Mouse (Mus musculus): ENCODE data around the gene Def6. TPM values are rescaled to one million over a fixed set of nuclear protein-coding genes. Genes with fewer than 3 reads are reported as not detected.

Gene Def6
- total and polyA plus RNA-seq, 3 experiments = 121 to 154 TPM; not detected in 1

GRCm38 (mm10) chr17:28188313-28188712 is 19.3 kb upstream of the Def6 start:
- no peak overlapping the region for H3K9ac ChIP-seq (ENCODE audit: control insufficient read depth, low read depth, low read length, poor library complexity, severe bottlenecking)
- no peaks in the 10 kb centered on the region; a peak in 1 of 4 replicates for H3K4me1 ChIP-seq (ENCODE audit: control insufficient read depth in 1 of 2, insufficient read depth in 2 of 2, low read length in 2 of 2)
- TF ChIP-seq CTCF (IDR thresholded peaks at IDR 0.05 in 2 of 3, conservative IDR thresholded peaks at IDR 0.05 in 1 of 3; ENCODE audit: control insufficient read depth in 1 of 3, insufficient read depth in 1 of 3, low read depth in 2 of 3, low read length in 3 of 3, poor library complexity in 1 of 3, severe bottlenecking in 1 of 3) (no peak), KAT2A (conservative IDR thresholded peaks at IDR 0.05; ENCODE audit: low read depth, low read length) (no peak), CHD1 (IDR thresholded peaks at IDR 0.05; ENCODE audit: low read depth, low read length) (no peak)
- DNase-seq (ENCODE audit: low read depth, low spot score) = no peak
- H3K36me3 ChIP-seq (ENCODE audit: control insufficient read depth in 1 of 2, insufficient read depth in 2 of 2, low read length in 2 of 2) = no peaks in the 10 kb centered on the region; a peak in 1 of 4 replicates
- H3K27ac ChIP-seq (ENCODE audit: control insufficient read depth, low read depth, low read length) = no peak overlapping the region
- H3K9me3 ChIP-seq (replicated peaks; ENCODE audit: insufficient read depth, low read length) = no peaks in the 10 kb centered on the region
- H3K27me3 ChIP-seq (ENCODE audit: control insufficient read depth in 1 of 2, insufficient read depth in 2 of 2, low read length in 2 of 2) = no peaks in the 10 kb centered on the region
- no peak overlapping the region for H3K4me3 ChIP-seq (ENCODE audit: control insufficient read depth in 1 of 2, insufficient read depth in 1 of 2, low read depth in 2 of 2, low read length in 2 of 2)
- H3K79me2 ChIP-seq (ENCODE audit: control insufficient read depth, insufficient read depth, low read length, poor library complexity) = no peaks in the 10 kb centered on the region

GRCm38 (mm10) chr17:28192754-28193153 is 14.8 kb upstream of the Def6 start:
- no peak for TF ChIP-seq GATA1 (IDR thresholded peaks at IDR 0.05; ENCODE audit: low read depth, low read length)
- H3K27me3 ChIP-seq (ENCODE audit: control insufficient read depth in 1 of 2, insufficient read depth in 2 of 2, low read length in 2 of 2) = no peaks in the 10 kb centered on the region
- H3K9ac ChIP-seq (ENCODE audit: control insufficient read depth, low read depth, low read length, poor library complexity, severe bottlenecking) = no peak overlapping the region
- H3K36me3 ChIP-seq (ENCODE audit: control insufficient read depth in 1 of 2, insufficient read depth in 2 of 2, low read length in 2 of 2) = no peaks in the 10 kb centered on the region; a peak in 1 of 4 replicates
- no peaks in the 10 kb centered on the region for H3K79me2 ChIP-seq (ENCODE audit: control insufficient read depth, insufficient read depth, low read length, poor library complexity)
- H3K27ac ChIP-seq (ENCODE audit: control insufficient read depth, low read depth, low read length) = no peak overlapping the region
- no peak for DNase-seq (ENCODE audit: low read depth, low spot score)
- no peaks in the 10 kb centered on the region; a peak in 1 of 4 replicates for H3K4me1 ChIP-seq (ENCODE audit: control insufficient read depth in 1 of 2, insufficient read depth in 2 of 2, low read length in 2 of 2)
- H3K9me3 ChIP-seq (replicated peaks; ENCODE audit: insufficient read depth, low read length) = no peaks in the 10 kb centered on the region
- no peak overlapping the region for H3K4me3 ChIP-seq (ENCODE audit: control insufficient read depth in 1 of 2, insufficient read depth in 1 of 2, low read depth in 2 of 2, low read length in 2 of 2)

- Histone ChIP-seq H3K9ac (ENCODE audit: control insufficient read depth, low read depth, low read length, poor library complexity, severe bottlenecking) (no peak overlapping the region), H3K36me3 (ENCODE audit: control insufficient read depth in 1 of 2, insufficient read depth in 2 of 2, low read length in 2 of 2) (no peaks in the 10 kb centered on the region; a peak in 1 of 4 replicates), H3K4me3 (ENCODE audit: control insufficient read depth in 1 of 2, insufficient read depth in 1 of 2, low read depth in 2 of 2, low read length in 2 of 2) (no peak overlapping the region), H3K27ac (ENCODE audit: control insufficient read depth, low read depth, low read length) (no peak overlapping the region), H3K4me1 (ENCODE audit: control insufficient read depth in 1 of 2, insufficient read depth in 2 of 2, low read length in 2 of 2) (no peaks in the 10 kb centered on the region; a peak in 1 of 4 replicates), H3K79me2 (ENCODE audit: control insufficient read depth, insufficient read depth, low read length, poor library complexity) (no peaks in the 10 kb centered on the region), H3K27me3 (ENCODE audit: control insufficient read depth in 1 of 2, insufficient read depth in 2 of 2, low read length in 2 of 2) (no peaks in the 10 kb centered on the region), H3K9me3 (replicated peaks; ENCODE audit: insufficient read depth, low read length) (no peaks in the 10 kb centered on the region)
- TF ChIP-seq ELF1 (IDR thresholded peaks at IDR 0.05; ENCODE audit: low read depth, low read length) (no peak), CHD2 (IDR thresholded peaks at IDR 0.05; ENCODE audit: low read length) (no peak), POLR2A (IDR thresholded peaks at IDR 0.05; ENCODE audit: control insufficient read depth in 1 of 2, insufficient read depth in 1 of 2, low read depth in 1 of 2, low read length in 2 of 2, poor library complexity in 1 of 2) (no peak), BHLHE40 (IDR thresholded peaks at IDR 0.05; ENCODE audit: borderline replicate concordance, low read depth, low read length) (no peak), NELFE (IDR thresholded peaks at IDR 0.05; ENCODE audit: low read depth, low read length) (no peak), ZMIZ1 (IDR thresholded peaks at IDR 0.05; ENCODE audit: low read depth, low read length) (no peak), MAZ (IDR thresholded peaks at IDR 0.05; ENCODE audit: low read depth, low read length) (no peak), MEF2A (IDR thresholded peaks at IDR 0.05; ENCODE audit: extremely low read depth, insufficient replicate concordance, low read depth, low read length, poor library complexity, severe bottlenecking) (no peak), EP300 (IDR thresholded peaks at IDR 0.05; ENCODE audit: low read depth in 1 of 2, low read length in 2 of 2) (no peak), RAD21 (IDR thresholded peaks at IDR 0.05; ENCODE audit: low read depth, low read length) (no peak), E2F4 (IDR thresholded peaks at IDR 0.05; ENCODE audit: borderline replicate concordance, low read depth, low read length) (no peak)
- peak; percentile 19 for DNase-seq (ENCODE audit: low read depth, low spot score)
Measured at GRCm38 (mm10) chr17:28193559-28193958, 14.0 kb upstream of the Def6 start.
